ENCODE assay signal across 8 mouse cellular contexts in genomic region chr4:141444451-141445327, GRCm38 (mm10). TPM values are rescaled to one million over a fixed set of nuclear protein-coding genes. Genes with fewer than 3 reads are reported as not detected.
DNase-seq lines count a peak whose midpoint lies in the region; ATAC-seq lines count a peak whose summit lies in the region.

Zbtb17 (plus strand) TSS chr4:141444654.

- H3K27me3 ChIP-seq in intestine, embryonic 16.5 days (replicated peaks; ENCODE audit: control insufficient read depth, insufficient read depth, low read length): no peaks in the 10 kb centered on the region
- no peaks in the 10 kb centered on the region for H3K27me3 ChIP-seq in midbrain, embryonic 11.5 days (ENCODE audit: control insufficient read depth, insufficient read depth, low read length)

- peak within 1 kb of the TSS; percentile 95 for H3K9ac ChIP-seq in intestine, embryonic 16.5 days (ENCODE audit: low read depth, low read length)
- H3K9ac ChIP-seq in midbrain, embryonic 11.5 days (ENCODE audit: low read length): peak within 1 kb of the TSS; percentile 98

- no peak within 1 kb of the TSS for H3K27ac ChIP-seq in intestine, embryonic 16.5 days (ENCODE audit: low read length)
- H3K27ac ChIP-seq in midbrain, embryonic 11.5 days (ENCODE audit: low read depth, low read length): peak within 1 kb of the TSS; percentile 48; the same call in 1 of the 2 replicates

- peak; percentile 94 for DNase-seq in adrenal gland, postnatal 14 days
- DNase-seq in embryo, embryonic 9.5 days (ENCODE audit: extremely low spot score): peak; percentile 87
- DNase-seq in gonadal fat pad, adult 2 months (ENCODE audit: low read depth): no peak
- DNase-seq in left cerebral cortex, postnatal 4 days: peak; percentile 91
- peak; percentile 100 for DNase-seq in midbrain, embryonic 11.5 days (ENCODE audit: low spot score, missing footprints)
- peak; percentile 88 for DNase-seq in right cerebral cortex, postnatal 4 days
- DNase-seq in yolk sac, embryonic 10.5 days (ENCODE audit: low spot score): peak; percentile 84

- peak; percentile 90 for ATAC-seq in intestine, embryonic 16.5 days
- peak; percentile 93 for ATAC-seq in midbrain, embryonic 11.5 days (ENCODE audit: low FRiP score)

- intact Hi-C loops in left cerebral cortex, postnatal 4 days (cut with DNase I): no loop called here

- WGBS in intestine, embryonic 16.5 days: 0% methylated on average over 60 of the region's 102 CpGs
- WGBS in midbrain, embryonic 11.5 days: under 1% methylated on average over 81 of the region's 102 CpGs

- no peaks in the 10 kb centered on the region for H3K9me3 ChIP-seq in intestine, embryonic 16.5 days (ENCODE audit: control insufficient read depth, low read length)
- H3K9me3 ChIP-seq in midbrain, embryonic 11.5 days (ENCODE audit: control insufficient read depth, low read length): no peaks in the 10 kb centered on the region

- H3K4me3 ChIP-seq in intestine, embryonic 16.5 days (ENCODE audit: low read length): peak within 1 kb of the TSS; percentile 97
- H3K4me3 ChIP-seq in midbrain, embryonic 11.5 days (ENCODE audit: low read depth, low read length): peak within 1 kb of the TSS; percentile 100

- H3K36me3 ChIP-seq in intestine, embryonic 16.5 days (ENCODE audit: control insufficient read depth, insufficient read depth, low read length): no peaks in the 10 kb centered on the region
- peaks cover 11% of the 10 kb centered on the region for H3K36me3 ChIP-seq in midbrain, embryonic 11.5 days (ENCODE audit: control insufficient read depth, insufficient read depth, low read length)

- peaks cover 19% of the 10 kb centered on the region for H3K4me1 ChIP-seq in intestine, embryonic 16.5 days (ENCODE audit: control insufficient read depth, insufficient read depth, low read length)
- peaks cover 11% of the 10 kb centered on the region for H3K4me1 ChIP-seq in midbrain, embryonic 11.5 days (ENCODE audit: control insufficient read depth, insufficient read depth, low read length)

- peak within 1 kb of the TSS; percentile 90 for H3K4me2 ChIP-seq in intestine, embryonic 16.5 days (ENCODE audit: low read depth, low read length)
- peak within 1 kb of the TSS; percentile 85 for H3K4me2 ChIP-seq in midbrain, embryonic 11.5 days

RNA-seq across cellular contexts. Expression of gene Zbtb17, which starts in this region (rescaled TPM):
- 17.0 and 19.4 TPM in 2 replicates for total RNA-seq in adrenal gland, postnatal 14 days (2021)
- polyA plus RNA-seq in gonadal fat pad, adult 2 months (2012; rRNA removed): 23.8 and 30.0 TPM in 2 replicates
- polyA plus RNA-seq in intestine, embryonic 16.5 days (2015; fragmentation: Nextera tagmentation; extraction: Ambion mirVana): 21.5 and 27.2 TPM in 2 replicates
- 10 to 100 TPM; 32.7 to 35.3 TPM for total RNA-seq in left cerebral cortex, postnatal 4 days (2021)
- 37.4 and 40.6 TPM in 2 replicates for polyA plus RNA-seq in midbrain, embryonic 11.5 days (2014; fragmentation: Nextera tagmentation; extraction: Ambion mirVana)
